Mouse (Mus musculus): ENCODE measurements around the gene Mtmr10. TPM values are rescaled to one million over a fixed set of nuclear protein-coding genes. Genes with fewer than 3 reads are reported as not detected.
A peak's percentile ranks its signal among the peaks of the same experiment; 100 is the strongest.

Gene Mtmr10
- polyA plus RNA-seq, 1 experiment from 2014 or later, result 9.9 TPM

- no peak overlapping the region for H3K4me3 ChIP-seq (ENCODE audit: low read depth, low read length)
- H3K4me1 ChIP-seq (ENCODE audit: control insufficient read depth, insufficient read depth, low read length), result no peaks in the 10 kb centered on the region
- WGBS, result 96% methylated on average over 7 of the region's 7 CpGs
- H3K9ac ChIP-seq (ENCODE audit: low read depth, low read length), result no peak overlapping the region
- no peaks in the 10 kb centered on the region for H3K9me3 ChIP-seq (replicated peaks; ENCODE audit: control insufficient read depth, low read length, poor library complexity, severe bottlenecking)
- H3K36me3 ChIP-seq (ENCODE audit: control insufficient read depth, insufficient read depth, low read length), result peaks cover 15% of the 10 kb centered on the region
- no peaks in the 10 kb centered on the region for H3K27me3 ChIP-seq (ENCODE audit: control insufficient read depth, insufficient read depth, low read depth, low read length)
- ATAC-seq, result no peak
- H3K27ac ChIP-seq (ENCODE audit: low read length), result no peak overlapping the region
- no peak overlapping the region for H3K4me2 ChIP-seq (ENCODE audit: low read length)
Observed at GRCm38 (mm10) chr7:64312811-64313210, 25.4 kb downstream of the Mtmr10 start.

GRCm38 (mm10) chr7:64321125-64321524 is 33.7 kb downstream of the Mtmr10 start:
- Histone ChIP-seq H3K4me3 (ENCODE audit: low read depth, low read length) (no peak overlapping the region), H3K4me1 (ENCODE audit: control insufficient read depth, insufficient read depth, low read length) (no peaks in the 10 kb centered on the region), H3K27me3 (ENCODE audit: control insufficient read depth, insufficient read depth, low read depth, low read length) (no peaks in the 10 kb centered on the region), H3K9me3 (replicated peaks; ENCODE audit: control insufficient read depth, low read length, poor library complexity, severe bottlenecking) (no peaks in the 10 kb centered on the region), H3K27ac (ENCODE audit: low read length) (no peak overlapping the region), H3K9ac (ENCODE audit: low read depth, low read length) (no peak overlapping the region), H3K4me2 (ENCODE audit: low read length) (no peak overlapping the region), H3K36me3 (ENCODE audit: control insufficient read depth, insufficient read depth, low read length) (peaks cover 19% of the 10 kb centered on the region)
- WGBS, result 76% methylated on average over 5 of the region's 5 CpGs
- no peak for ATAC-seq

GRCm38 (mm10) chr7:64321658-64322057 is 34.2 kb downstream of the Mtmr10 start:
- Histone ChIP-seq H3K9ac (ENCODE audit: low read depth, low read length) (no peak overlapping the region), H3K27me3 (ENCODE audit: control insufficient read depth, insufficient read depth, low read depth, low read length) (no peaks in the 10 kb centered on the region), H3K4me1 (ENCODE audit: control insufficient read depth, insufficient read depth, low read length) (no peaks in the 10 kb centered on the region), H3K4me3 (ENCODE audit: low read depth, low read length) (no peak overlapping the region), H3K27ac (ENCODE audit: low read length) (no peak overlapping the region), H3K36me3 (ENCODE audit: control insufficient read depth, insufficient read depth, low read length) (peaks cover 19% of the 10 kb centered on the region), H3K9me3 (replicated peaks; ENCODE audit: control insufficient read depth, low read length, poor library complexity, severe bottlenecking) (no peaks in the 10 kb centered on the region), H3K4me2 (ENCODE audit: low read length) (no peak overlapping the region)
- ATAC-seq, result no peak
- 56% methylated on average over 4 of the region's 4 CpGs for WGBS

GRCm38 (mm10) chr7:64326892-64327291 is 39.4 kb downstream of the Mtmr10 start:
- peak; percentile 39; the same call in 1 of the 2 replicates for ATAC-seq
- Histone ChIP-seq H3K4me3 (ENCODE audit: low read depth, low read length) (no peak overlapping the region), H3K27me3 (ENCODE audit: control insufficient read depth, insufficient read depth, low read depth, low read length) (no peaks in the 10 kb centered on the region), H3K36me3 (ENCODE audit: control insufficient read depth, insufficient read depth, low read length) (no peaks in the 10 kb centered on the region), H3K27ac (ENCODE audit: low read length) (no peak overlapping the region), H3K4me1 (ENCODE audit: control insufficient read depth, insufficient read depth, low read length) (no peaks in the 10 kb centered on the region), H3K4me2 (ENCODE audit: low read length) (no peak overlapping the region), H3K9ac (ENCODE audit: low read depth, low read length) (no peak overlapping the region), H3K9me3 (replicated peaks; ENCODE audit: control insufficient read depth, low read length, poor library complexity, severe bottlenecking) (no peaks in the 10 kb centered on the region)
- 13% methylated on average over 1 of the region's 1 CpGs for WGBS

- H3K27me3 ChIP-seq (ENCODE audit: control insufficient read depth, insufficient read depth, low read depth, low read length), result no peaks in the 10 kb centered on the region
- H3K4me3 ChIP-seq (ENCODE audit: low read depth, low read length), result no peak overlapping the region
- H3K9ac ChIP-seq (ENCODE audit: low read depth, low read length), result no peak overlapping the region
- no peak overlapping the region for H3K4me2 ChIP-seq (ENCODE audit: low read length)
- no peaks in the 10 kb centered on the region for H3K4me1 ChIP-seq (ENCODE audit: control insufficient read depth, insufficient read depth, low read length)
- H3K27ac ChIP-seq (ENCODE audit: low read length), result no peak overlapping the region
- 84% methylated on average over 4 of the region's 4 CpGs for WGBS
- H3K9me3 ChIP-seq (replicated peaks; ENCODE audit: control insufficient read depth, low read length, poor library complexity, severe bottlenecking), result no peaks in the 10 kb centered on the region
- H3K36me3 ChIP-seq (ENCODE audit: control insufficient read depth, insufficient read depth, low read length), result no peaks in the 10 kb centered on the region
- ATAC-seq, result no peak
Observed at GRCm38 (mm10) chr7:64327486-64327885, 40.0 kb downstream of the Mtmr10 start.

- no peak overlapping the region for H3K27ac ChIP-seq (ENCODE audit: low read length)
Observed at GRCm38 (mm10) chr7:64331309-64331708, 43.9 kb downstream of the Mtmr10 start.

GRCm38 (mm10) chr7:64332686-64333085 is 45.2 kb downstream of the Mtmr10 start:
- Histone ChIP-seq H3K27ac (ENCODE audit: low read length) (no peak overlapping the region), H3K4me2 (ENCODE audit: low read length) (no peak overlapping the region), H3K4me1 (ENCODE audit: control insufficient read depth, insufficient read depth, low read length) (no peaks in the 10 kb centered on the region), H3K27me3 (ENCODE audit: control insufficient read depth, insufficient read depth, low read depth, low read length) (no peaks in the 10 kb centered on the region), H3K4me3 (ENCODE audit: low read depth, low read length) (no peak overlapping the region), H3K36me3 (ENCODE audit: control insufficient read depth, insufficient read depth, low read length) (peaks cover 8% of the 10 kb centered on the region), H3K9me3 (replicated peaks; ENCODE audit: control insufficient read depth, low read length, poor library complexity, severe bottlenecking) (no peaks in the 10 kb centered on the region), H3K9ac (ENCODE audit: low read depth, low read length) (no peak overlapping the region)
- ATAC-seq, result 0 out of 2 replicates have a peak, but pooled peaks have one; percentile 28
- 91% methylated on average over 1 of the region's 1 CpGs for WGBS

More at GRCm38 (mm10) chr7:64331309-64331708, 43.9 kb downstream of the Mtmr10 start:
- no peak for ATAC-seq
- H3K9me3 ChIP-seq (replicated peaks; ENCODE audit: control insufficient read depth, low read length, poor library complexity, severe bottlenecking), result no peaks in the 10 kb centered on the region
- H3K4me2 ChIP-seq (ENCODE audit: low read length), result no peak overlapping the region
- no peak overlapping the region for H3K4me3 ChIP-seq (ENCODE audit: low read depth, low read length)
- no peaks in the 10 kb centered on the region for H3K4me1 ChIP-seq (ENCODE audit: control insufficient read depth, insufficient read depth, low read length)
- 90% methylated on average over 3 of the region's 3 CpGs for WGBS
- 0 out of 2 replicates have a peak, but pooled peaks cover 1% of the 10 kb centered on the region for H3K36me3 ChIP-seq (ENCODE audit: control insufficient read depth, insufficient read depth, low read length)
- no peaks in the 10 kb centered on the region for H3K27me3 ChIP-seq (ENCODE audit: control insufficient read depth, insufficient read depth, low read depth, low read length)
- H3K9ac ChIP-seq (ENCODE audit: low read depth, low read length), result no peak overlapping the region

GRCm38 (mm10) chr7:64347813-64348212 is 60.4 kb downstream of the Mtmr10 start:
- Histone ChIP-seq H3K4me2 (ENCODE audit: low read length) (no peak overlapping the region), H3K4me3 (ENCODE audit: low read depth, low read length) (no peak overlapping the region), H3K27ac (ENCODE audit: low read length) (no peak overlapping the region), H3K27me3 (ENCODE audit: control insufficient read depth, insufficient read depth, low read depth, low read length) (no peaks in the 10 kb centered on the region), H3K36me3 (ENCODE audit: control insufficient read depth, insufficient read depth, low read length) (0 out of 2 replicates have a peak, but pooled peaks cover 2% of the 10 kb centered on the region), H3K9ac (ENCODE audit: low read depth, low read length) (no peak overlapping the region), H3K4me1 (ENCODE audit: control insufficient read depth, insufficient read depth, low read length) (peaks cover 3% of the 10 kb centered on the region; the same call in 1 of the 2 replicates), H3K9me3 (replicated peaks; ENCODE audit: control insufficient read depth, low read length, poor library complexity, severe bottlenecking) (no peaks in the 10 kb centered on the region)
- no peak for ATAC-seq
- 91% methylated on average over 1 of the region's 1 CpGs for WGBS

GRCm38 (mm10) chr7:64349147-64349861 is 61.9 kb downstream of the Mtmr10 start:
- Histone ChIP-seq H3K9ac (ENCODE audit: low read depth, low read length) (no peak overlapping the region), H3K36me3 (ENCODE audit: control insufficient read depth, insufficient read depth, low read length) (0 out of 2 replicates have a peak, but pooled peaks cover 2% of the 10 kb centered on the region), H3K9me3 (replicated peaks; ENCODE audit: control insufficient read depth, low read length, poor library complexity, severe bottlenecking) (no peaks in the 10 kb centered on the region), H3K4me3 (ENCODE audit: low read depth, low read length) (no peak overlapping the region), H3K27ac (ENCODE audit: low read length) (no peak overlapping the region), H3K4me2 (ENCODE audit: low read length) (no peak overlapping the region), H3K27me3 (ENCODE audit: control insufficient read depth, insufficient read depth, low read depth, low read length) (no peaks in the 10 kb centered on the region), H3K4me1 (ENCODE audit: control insufficient read depth, insufficient read depth, low read length) (peaks cover 3% of the 10 kb centered on the region; the same call in 1 of the 2 replicates)
- WGBS, result 83% methylated on average over 15 of the region's 15 CpGs
- no peak for ATAC-seq

Measured in midbrain, embryonic 16.5 days (tissue).